Mouse (Mus musculus): ENCODE data around the gene Pm20d2.

Gene Pm20d2

GRCm38 (mm10) chr4:33124493-33124892 is 65.0 kb downstream of the Pm20d2 start:
- peak; percentile 20 for DNase-seq (ENCODE audit: low read depth, low spot score)

All from forelimb bud, embryonic 11.5 days (tissue).